15 mouse cellular contexts compared by ENCODE assay signal in genomic region chr11:32846682-32847222, GRCm38 (mm10). TPM values are rescaled to one million over a fixed set of nuclear protein-coding genes. Genes with fewer than 3 reads are reported as not detected.
A peak's percentile ranks its signal among the peaks of the same experiment; 100 is the strongest.
DNase-seq lines count a peak whose midpoint lies in the region; ATAC-seq and TF ChIP-seq lines count a peak whose summit lies in the region.
"Had no signal": no experiment of that assay in that cellular context is flagged by ENCODE, and none has a peak within 500 bp of the region (broad histone marks: within the 10 kb centered on the region; RNA-seq: fewer than 3 reads in every experiment).

No protein-coding gene starts in this region.

- no peaks in the 10 kb centered on the region for H3K9me3 ChIP-seq in lung, embryonic 14.5 days (ENCODE audit: low read depth, low read length)
- H3K9me3 ChIP-seq in embryonic facial prominence, embryonic 15.5 days (replicated peaks): no peaks in the 10 kb centered on the region
- H3K9me3 ChIP-seq: G1E; neural tube, embryonic 12.5 days had no signal

- H3K4me1 ChIP-seq in lung, embryonic 14.5 days (ENCODE audit: insufficient read depth): no peaks in the 10 kb centered on the region
- peaks cover 9% of the 10 kb centered on the region; the same call in 1 of the 2 replicates for H3K4me1 ChIP-seq in embryonic facial prominence, embryonic 15.5 days

- DNase-seq in CD4-positive, CD25-positive, alpha-beta regulatory T cell, adult 2 months (ENCODE audit: low read depth, low spot score): peak; percentile 1
- peak; percentile 30 for DNase-seq in lung, embryonic 14.5 days
- no peak for DNase-seq in lung, adult 18-20 months
- DNase-seq in lung, postnatal 14 days: peak; percentile 21
- DNase-seq in spleen, postnatal 10 days (ENCODE audit: low spot score in 2 of 2): no peak
- no peak for DNase-seq in layer of hippocampus, adult 9-10 months (ENCODE audit: low spot score)
- DNase-seq: liver, postnatal 0 days; midbrain, embryonic 14.5 days; right cerebral cortex, adult 18-20 months; thymus, adult 18-20 months had no signal

- H3K36me3 ChIP-seq in lung, embryonic 14.5 days (ENCODE audit: insufficient read depth): no peaks in the 10 kb centered on the region
- H3K36me3 ChIP-seq in embryonic facial prominence, embryonic 15.5 days: no peaks in the 10 kb centered on the region
- H3K36me3 ChIP-seq: G1E; neural tube, embryonic 12.5 days had no signal

- H3K27me3 ChIP-seq in lung, embryonic 14.5 days (ENCODE audit: insufficient read depth, low read length): no peaks in the 10 kb centered on the region
- no peaks in the 10 kb centered on the region for H3K27me3 ChIP-seq in embryonic facial prominence, embryonic 15.5 days
- H3K27me3 ChIP-seq: neural tube, embryonic 12.5 days had no signal

- ATAC-seq in CD4-positive, CD25-positive, alpha-beta regulatory T cell, adult 4 months: no peak
- ATAC-seq in lung, embryonic 14.5 days (ENCODE audit: insufficient read depth): no peak
- ATAC-seq in embryonic facial prominence, embryonic 15.5 days (ENCODE audit: insufficient number of reproducible peaks, low FRiP score, low TSS enrichment, low read depth): peak; percentile 70; the same call in 1 of the 2 replicates
- ATAC-seq: intestine, postnatal 0 days; liver, postnatal 0 days had no signal

- WGBS in lung, embryonic 14.5 days: 48% methylated on average over 20 of the region's 20 CpGs
- WGBS in embryonic facial prominence, embryonic 15.5 days: 26% methylated on average over 20 of the region's 20 CpGs

- TF ChIP-seq CTCF in lung, embryonic 14.5 days (IDR thresholded peaks at IDR 0.05; ENCODE audit: low read depth): no peak

- no peak overlapping the region for H3K4me3 ChIP-seq in lung, embryonic 14.5 days (ENCODE audit: low read depth, low read length)
- no peak overlapping the region for H3K4me3 ChIP-seq in embryonic facial prominence, embryonic 15.5 days (replicated peaks)
- H3K4me3 ChIP-seq: neural tube, embryonic 12.5 days had no signal

- H3K9ac ChIP-seq in lung, embryonic 14.5 days: no peak overlapping the region
- no peak overlapping the region for H3K9ac ChIP-seq in embryonic facial prominence, embryonic 15.5 days
- H3K9ac ChIP-seq: liver, postnatal 0 days; neural tube, embryonic 12.5 days had no signal

- H3K4me2 ChIP-seq in lung, embryonic 14.5 days: no peak overlapping the region
- no peak overlapping the region for H3K4me2 ChIP-seq in embryonic facial prominence, embryonic 15.5 days (replicated peaks)
- H3K4me2 ChIP-seq: neural tube, embryonic 12.5 days had no signal

- H3K27ac ChIP-seq in lung, embryonic 14.5 days (ENCODE audit: low read depth): no peak overlapping the region; the same call in 1 of the 2 replicates
- H3K27ac ChIP-seq in embryonic facial prominence, embryonic 15.5 days (replicated peaks): peak overlapping the region; percentile 18
- H3K27ac ChIP-seq: neural tube, embryonic 12.5 days had no signal

RNA-seq across cellular contexts. Expression of gene Smim23, which starts 22.3 kb away (rescaled TPM):
- not detected for polyA plus RNA-seq in CD4-positive, CD25-positive, alpha-beta regulatory T cell, adult 4 months (2017; shearing (Covaris generic))
- polyA plus RNA-seq in lung, embryonic 14.5 days (2014; fragmentation: Nextera tagmentation; extraction: Ambion mirVana): not detected in 2 replicates
- polyA plus RNA-seq in embryonic facial prominence, embryonic 15.5 days (2015; fragmentation: Nextera tagmentation; extraction: Ambion mirVana): not detected in 2 replicates
- polyA plus RNA-seq: G1E; intestine, postnatal 0 days; liver, postnatal 0 days; midbrain, embryonic 14.5 days; neural tube, embryonic 12.5 days had no signal

Comparison
In these comparisons a context has a peak if more than half of its experiments do, and no peak if none do; other contexts are left out.
1. DNase-seq: peak in CD4-positive, CD25-positive, alpha-beta regulatory T cell, adult 2 months (single experiment), lung, embryonic 14.5 days (single experiment) and lung, postnatal 14 days (single experiment); none in lung, adult 18-20 months (0 of 2), spleen, postnatal 10 days (0 of 2) and layer of hippocampus, adult 9-10 months (single experiment).